Mouse (Mus musculus) retina, postnatal 1 day (tissue): Measurements from ENCODE around the gene Cd4.

ENCODE experiments used
- DNase-seq: peaks from one replicate; pipeline ENCODE4 v3.0.0-alpha.2; 2012

Gene Cd4

DNA sequence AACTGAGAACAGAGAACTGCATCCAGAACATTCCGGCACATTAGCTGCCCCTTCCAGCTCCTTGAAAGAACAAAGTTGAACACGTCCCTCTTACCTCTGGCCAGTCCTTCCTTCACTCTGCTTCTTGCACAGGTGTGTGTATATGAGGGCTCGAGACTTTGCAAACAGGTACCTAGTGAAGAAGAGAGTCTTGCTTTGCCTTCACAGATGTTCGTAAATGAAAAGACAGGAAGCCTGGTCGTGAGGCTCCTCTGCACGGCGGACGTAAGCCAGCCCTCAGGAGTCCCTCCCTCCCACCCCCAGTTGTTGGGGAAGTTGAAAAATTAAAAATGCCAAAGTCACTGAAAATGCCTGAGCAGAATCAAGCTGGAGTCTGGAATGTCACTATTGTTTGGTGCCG is at the start of gene Cd4:
Gene Cd4 (minus strand): TSS at position 236 of the 400 bp plus-strand sequence.
- no peak for DNase-seq

DNA sequence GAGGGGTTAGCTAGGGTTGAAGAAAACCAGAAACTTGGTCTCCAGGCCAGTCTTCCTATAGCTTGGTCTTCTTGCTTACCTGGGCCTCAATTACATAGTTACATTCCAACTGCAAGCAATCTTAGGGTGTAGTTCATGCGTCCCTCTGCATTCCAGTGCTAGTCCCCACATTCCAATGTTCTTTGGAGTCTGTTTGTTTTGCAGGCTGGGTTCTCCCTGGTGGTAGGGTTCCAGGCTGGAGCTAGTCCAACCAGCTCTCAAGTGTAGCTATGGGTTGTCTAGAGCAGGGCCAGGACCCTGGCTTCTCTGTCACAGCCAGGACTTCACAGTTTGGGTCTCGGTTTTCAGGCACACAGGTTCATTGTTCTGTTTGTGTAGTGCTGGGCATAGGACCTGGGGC is 49.5 kb upstream of the Cd4 start:
- no peak for DNase-seq

DNA sequence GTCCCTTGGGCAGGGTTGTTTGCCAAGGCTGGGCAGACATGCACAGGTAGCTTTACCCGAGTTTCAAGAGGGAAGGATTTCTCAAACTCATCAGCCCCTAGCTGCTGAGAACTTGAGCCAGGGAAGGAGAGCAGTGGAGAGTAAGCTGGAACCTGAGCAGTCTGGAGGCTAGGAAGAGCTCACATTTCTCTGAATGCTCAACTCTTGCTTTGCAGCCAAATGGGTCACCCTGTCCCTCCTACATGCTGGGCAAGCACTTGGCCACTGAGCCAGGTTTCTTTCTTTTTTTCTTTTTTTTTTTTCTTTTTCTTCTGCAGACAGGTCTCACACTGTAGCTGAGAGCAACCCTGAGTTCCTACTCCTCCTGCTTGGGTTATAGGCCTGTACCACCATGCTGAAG is 48.7 kb upstream of the Cd4 start:
- DNase-seq, result no peak

DNA sequence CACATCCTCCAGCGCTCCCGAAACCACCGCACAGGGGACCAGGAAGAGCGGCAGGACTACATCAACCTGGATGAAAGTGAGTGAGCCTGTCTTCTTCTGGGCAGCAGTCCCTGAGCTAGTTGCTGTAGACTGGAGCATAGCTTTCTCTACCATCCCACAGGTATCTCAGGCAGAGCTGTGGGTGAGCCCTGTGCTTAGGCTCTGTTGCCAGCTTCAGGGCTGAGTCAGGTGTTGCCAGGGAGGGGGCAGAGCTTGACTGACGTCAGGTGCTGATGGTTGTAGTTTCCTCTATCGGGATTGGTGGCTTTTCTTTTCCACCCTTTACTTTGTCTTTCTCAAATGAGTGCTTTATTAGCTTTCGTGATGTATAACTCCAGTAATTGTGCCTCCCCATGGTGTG is 46.6 kb upstream of the Cd4 start:
- DNase-seq, result no peak

DNA sequence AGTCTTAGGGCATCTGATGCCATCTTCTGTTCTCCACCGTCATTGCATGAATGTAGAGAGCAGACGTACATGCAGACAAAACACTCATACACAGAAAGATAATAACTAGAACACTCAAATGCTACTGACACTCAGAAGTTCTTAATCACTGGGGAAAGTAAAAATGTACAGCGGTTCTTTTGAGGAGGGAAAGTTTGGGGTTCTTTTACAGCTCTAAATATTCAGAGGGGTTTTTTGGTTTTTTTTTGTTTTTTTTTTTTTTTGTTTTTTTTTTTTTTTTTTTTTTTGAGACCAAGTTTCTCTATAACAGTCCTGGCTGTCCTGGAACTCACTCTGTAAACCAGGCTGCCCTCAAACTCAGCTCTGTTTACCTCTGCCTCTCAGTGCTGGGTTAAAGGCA is 45.1 kb upstream of the Cd4 start:
- DNase-seq, result no peak

DNA sequence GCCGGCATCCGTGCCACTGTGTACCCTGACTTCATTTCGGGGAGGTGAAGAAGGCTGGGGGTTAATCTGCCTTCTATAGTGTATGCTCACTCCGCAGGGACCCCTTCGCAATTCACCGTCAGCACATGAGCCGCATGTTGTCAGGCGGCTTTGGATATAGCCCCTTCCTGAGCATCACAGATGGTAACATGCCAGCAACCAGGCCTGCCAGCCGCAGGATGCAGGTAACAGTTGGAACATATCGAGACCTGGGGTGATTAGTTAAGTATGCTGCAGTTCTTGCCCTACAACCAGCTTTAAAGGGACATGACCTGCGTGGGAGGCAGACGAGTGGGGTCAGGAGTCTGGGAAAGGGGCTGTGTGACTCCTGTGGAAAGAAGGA is 44.3 kb upstream of the Cd4 start:
- DNase-seq, result no peak

DNA sequence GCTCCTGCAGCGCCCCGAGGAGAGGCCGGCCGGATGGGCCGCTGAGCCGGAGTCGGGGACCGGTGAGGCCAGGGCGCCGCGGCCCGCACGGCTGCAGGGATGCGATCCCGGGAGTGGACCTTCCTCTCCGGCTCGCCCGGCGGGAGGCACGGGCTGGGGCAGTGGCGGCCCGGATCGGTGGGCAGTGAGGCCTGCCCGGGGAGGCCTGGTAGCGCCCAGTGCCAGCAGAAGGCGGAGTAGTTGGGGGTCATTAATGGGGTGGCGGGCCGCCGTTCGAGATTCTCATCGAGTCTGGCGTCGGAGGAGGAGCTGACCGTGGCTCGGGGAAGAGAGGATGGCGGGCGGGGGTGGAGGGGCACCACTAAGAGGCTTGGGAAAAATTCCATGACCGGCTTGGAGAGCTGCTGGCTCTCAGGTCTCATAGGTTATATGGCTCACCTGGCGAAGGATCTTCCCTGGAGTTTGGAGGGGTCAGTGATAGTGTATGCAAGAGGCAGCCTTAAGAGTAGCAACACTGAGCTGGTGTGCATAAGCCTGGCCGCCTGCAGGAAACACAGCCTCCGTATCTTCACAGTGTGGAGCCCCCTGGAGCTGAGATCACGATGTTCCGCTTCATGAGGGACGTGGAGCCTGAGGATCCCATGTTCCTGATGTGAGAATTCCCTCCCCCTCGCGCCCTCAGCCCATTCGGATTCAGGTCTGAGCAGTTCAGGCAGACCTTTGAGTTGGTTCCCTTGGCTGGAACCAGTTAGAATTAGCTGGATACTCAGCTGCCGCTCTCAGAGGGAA is 43.7 kb upstream of the Cd4 start:
- peak; percentile 68 for DNase-seq

DNA sequence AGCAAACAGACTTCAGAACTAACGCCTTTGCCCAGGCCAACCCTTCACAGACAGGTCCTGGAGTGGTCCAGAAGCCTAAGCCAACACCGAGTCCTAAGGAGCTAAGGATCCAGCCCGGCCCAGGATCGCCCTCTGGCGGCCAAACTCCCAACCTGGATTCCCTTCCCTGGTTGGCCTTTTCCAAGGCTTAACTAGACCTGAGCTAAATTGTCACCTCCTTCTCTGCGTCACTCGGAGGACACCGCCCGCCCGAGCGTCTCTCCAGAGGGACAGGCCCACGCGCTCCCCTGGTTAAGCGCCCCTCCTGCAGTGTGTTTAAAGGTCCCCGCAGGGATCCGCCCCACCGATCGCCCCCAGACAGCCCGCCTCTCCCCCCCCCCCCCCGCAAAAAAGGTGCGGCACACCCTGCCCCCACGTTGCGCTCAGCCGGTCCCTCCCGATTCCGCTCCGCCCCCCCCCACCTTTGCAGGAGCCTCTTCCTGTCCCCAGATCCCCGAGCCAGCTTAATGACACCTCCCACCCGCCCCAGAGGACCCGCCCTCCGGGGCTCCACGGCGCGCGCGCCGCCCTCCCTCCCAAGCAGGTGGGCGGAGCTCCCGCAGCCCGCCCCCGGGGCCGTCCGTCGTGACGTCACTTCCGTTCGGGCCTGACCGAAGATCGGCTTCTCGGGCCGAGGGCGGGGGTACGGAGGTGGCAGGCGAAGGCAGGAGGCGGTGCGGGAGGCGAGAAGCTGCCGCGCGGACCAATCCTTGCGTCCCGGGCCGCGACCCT is 42.9 kb upstream of the Cd4 start, which contains the start of gene Mlf2:
Gene Mlf2 (plus strand): TSS at position 633 of the 771 bp plus-strand sequence.
- DNase-seq, result peak; percentile 99

DNA sequence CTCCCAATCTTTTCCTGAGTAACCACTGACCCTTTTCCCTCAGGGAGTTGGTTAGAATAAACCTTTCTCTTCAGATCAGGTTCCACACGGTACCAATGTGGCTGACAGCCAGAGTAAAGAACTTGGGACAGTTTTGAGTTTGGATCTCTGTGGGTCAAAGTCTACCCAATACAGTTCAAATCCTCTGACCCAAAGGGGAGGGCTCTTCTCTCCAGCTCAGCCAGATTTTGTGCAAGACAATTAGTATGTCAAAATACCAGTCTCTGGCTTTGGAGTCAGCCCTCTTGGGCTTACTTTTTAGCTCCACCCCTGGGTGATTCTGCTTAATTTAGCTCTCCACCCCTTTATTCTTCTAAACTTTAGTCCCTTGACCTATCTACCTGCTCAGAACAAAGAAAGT is 42.2 kb upstream of the Cd4 start:
- DNase-seq, result no peak

DNA sequence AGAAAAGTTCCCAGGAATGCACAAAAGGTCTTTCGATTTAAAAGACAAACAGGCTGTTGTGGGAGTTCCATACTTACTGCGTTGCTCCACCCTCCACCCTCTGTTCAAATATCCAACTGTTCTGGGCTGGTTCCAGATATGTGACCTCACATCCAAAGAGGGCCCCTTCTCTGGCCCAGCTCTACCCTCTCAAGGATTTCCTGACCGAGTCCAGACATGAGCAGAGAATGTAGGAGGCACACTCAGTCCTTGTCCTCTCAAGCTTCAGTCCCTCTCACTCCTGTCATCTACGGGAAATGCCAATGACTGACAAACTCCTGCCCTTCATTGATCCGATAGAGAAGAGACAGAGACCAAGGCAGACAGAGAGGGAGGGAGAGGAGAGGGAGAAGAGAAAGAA is 37.9 kb upstream of the Cd4 start:
- no peak for DNase-seq

DNA sequence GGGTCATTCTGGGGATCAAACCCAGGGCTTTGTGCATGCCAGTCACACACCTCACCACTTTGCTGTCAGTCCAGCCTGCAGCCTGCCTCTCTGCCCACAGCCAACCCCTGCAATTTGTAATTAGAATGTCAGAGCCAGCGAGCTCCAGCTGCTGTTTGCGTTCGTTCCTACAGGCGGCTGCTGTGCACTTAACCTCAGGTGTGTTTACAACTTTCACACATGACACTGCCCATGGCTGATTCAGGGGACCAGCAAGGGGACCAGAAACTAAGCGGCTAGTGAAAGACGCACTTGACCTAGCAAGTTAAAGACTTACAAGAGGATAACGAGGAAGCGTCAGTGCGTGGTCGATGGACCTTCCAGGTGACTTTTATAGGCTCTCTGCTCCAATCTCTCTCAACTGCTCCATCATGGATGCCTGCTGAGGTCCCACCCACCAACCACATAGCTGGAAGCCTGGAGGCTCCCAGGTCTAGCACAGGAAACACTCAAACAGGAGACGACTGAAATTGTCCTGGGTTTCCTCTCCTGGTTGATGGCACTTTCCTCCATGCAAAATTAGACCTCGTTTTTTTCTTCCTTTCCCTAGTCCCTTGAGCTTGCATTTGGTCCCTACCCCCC is 37.3 kb upstream of the Cd4 start:
- no peak for DNase-seq

DNA sequence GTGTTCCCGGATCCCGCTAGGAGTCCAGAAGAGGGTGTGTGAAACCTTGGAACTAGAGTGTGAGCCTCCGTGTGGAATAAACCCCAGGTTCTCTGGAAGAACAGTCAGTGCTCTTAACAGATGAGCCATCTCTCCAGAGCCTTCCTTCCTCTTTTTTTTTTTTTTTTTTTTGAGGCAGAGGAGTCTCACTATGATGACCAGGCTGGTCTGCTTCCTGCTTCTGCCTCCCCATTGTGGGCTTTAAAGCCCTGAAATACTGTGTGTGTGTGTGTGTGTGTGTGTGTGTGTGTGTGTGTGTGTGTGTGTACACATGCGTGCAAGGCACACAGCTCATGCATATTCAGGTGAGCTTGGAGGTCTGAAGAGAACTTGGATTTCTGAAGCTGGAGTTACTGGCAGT is 33.5 kb upstream of the Cd4 start:
- no peak for DNase-seq

DNA sequence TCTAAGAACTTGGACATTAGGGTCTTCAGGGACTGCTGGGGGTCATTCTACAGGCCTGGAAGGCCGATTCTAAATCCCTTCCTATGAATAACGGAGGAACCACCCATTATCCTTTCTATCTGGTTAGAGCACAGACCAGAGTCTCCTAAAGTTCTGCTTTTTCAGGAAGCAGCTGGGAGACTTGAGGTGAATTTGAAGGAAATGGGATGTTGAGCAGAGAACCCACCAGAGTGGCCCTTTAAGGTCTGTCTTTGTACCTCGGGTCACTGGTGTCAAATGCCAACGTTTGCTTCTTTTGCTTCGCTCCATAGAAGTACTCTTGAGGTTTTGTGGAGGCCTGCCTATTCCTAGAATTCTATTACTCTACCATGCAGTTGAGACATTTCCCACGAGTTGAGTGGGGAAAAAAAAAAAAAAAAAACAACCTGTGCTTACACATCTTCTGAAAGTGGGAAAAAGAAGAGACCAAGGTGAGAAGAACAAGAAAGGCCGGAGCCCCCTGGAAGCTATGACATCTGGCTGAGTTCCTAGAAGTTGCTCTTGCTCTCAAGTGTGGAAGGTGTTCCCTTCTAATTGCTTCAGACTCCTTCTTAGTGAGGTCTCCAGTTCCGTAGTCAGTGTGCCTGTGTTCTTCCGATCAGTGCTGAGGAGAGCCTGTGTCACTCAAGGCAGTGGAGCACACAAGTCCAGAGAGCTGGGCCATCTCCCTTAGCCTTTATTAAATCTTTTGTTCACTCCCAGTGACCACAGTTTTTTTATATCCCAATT is 32.5 kb upstream of the Cd4 start:
- no peak for DNase-seq

DNA sequence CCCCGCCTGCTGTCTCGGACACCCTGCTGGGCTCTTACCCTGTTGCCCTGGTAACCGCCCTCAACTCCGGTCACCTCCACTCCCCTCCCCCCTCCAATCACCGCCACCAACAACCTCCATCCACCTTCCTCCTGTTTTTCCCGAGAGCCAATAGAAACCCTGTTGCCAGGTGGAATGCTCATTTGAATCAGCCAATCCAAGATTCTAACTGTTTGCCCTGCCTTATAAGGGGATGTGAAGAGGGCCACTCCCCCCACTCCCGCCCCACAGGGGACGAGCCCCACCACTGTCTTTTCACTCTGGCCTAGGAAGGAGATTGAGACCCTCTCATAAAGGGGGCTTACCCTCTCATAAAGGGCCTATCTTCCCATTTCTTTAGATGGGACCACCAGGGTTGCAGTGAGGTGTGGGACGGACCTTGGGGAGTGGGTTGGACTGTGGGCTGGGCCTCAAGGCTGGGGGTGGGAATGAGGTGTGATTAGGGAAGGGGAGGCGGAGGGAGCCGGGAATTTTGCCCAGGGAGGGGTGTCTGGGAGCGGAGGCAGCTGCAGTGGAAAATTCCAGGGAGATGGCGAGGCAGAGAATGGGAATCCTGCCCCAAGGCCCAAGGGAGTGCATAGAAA is 31.8 kb upstream of the Cd4 start, which contains the start of gene Ptms:
Gene Ptms (minus strand): TSS at position 409 of the 623 bp plus-strand sequence.
- DNase-seq, result peak; percentile 98

DNA sequence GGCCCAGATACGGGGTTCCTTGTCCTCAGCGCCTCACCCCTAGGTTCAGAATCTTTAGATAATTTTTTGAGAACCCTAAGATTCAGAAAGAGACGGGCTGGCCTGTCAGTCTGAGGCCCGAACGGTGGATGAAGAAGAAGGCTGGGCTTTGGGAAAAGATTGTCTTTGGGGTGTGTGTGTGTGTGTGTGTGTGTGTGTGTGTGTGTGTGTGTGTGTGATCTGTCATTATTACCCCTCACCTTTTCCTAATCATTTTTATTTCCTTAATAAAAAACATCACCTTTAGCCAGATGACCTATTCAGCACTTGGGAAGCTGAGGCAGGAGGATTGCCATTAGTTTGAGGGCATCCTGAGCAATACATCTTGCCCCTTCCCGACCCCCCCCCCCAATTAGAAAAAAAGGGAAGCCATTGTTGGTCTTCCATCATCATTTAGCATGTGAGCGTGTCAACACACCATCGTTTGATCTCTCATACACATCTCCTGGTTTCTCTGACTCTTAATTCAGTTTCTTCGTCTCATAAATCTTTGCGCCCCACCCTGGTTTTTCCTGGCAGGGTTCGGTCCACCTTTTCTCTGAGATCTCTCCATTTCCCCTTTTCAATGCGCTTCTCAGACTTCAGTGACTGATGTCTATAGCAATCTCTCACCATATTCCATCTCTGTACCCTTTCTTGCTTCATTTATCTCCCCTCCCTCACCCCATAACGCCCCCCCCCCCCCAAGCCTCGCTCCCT is 31.0 kb upstream of the Cd4 start:
- no peak for DNase-seq

DNA sequence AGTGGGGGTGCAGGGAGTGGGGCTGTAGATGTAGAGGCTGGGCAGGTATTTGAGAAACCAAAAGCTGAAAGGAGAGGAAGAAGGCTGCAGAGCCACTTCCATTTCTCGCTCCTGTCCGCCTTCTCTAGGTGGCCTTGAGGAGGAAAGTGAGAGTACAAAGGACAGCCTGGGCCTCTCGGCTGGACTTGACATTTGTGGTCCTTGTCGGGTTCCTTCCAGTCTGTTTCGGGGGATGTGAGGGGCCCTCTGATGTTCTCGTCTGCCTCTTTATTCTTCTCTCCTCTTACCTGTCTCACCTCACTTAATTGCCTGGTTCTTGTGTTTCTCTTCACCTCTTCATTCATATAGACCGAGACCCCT is 30.3 kb upstream of the Cd4 start:
- no peak for DNase-seq

DNA sequence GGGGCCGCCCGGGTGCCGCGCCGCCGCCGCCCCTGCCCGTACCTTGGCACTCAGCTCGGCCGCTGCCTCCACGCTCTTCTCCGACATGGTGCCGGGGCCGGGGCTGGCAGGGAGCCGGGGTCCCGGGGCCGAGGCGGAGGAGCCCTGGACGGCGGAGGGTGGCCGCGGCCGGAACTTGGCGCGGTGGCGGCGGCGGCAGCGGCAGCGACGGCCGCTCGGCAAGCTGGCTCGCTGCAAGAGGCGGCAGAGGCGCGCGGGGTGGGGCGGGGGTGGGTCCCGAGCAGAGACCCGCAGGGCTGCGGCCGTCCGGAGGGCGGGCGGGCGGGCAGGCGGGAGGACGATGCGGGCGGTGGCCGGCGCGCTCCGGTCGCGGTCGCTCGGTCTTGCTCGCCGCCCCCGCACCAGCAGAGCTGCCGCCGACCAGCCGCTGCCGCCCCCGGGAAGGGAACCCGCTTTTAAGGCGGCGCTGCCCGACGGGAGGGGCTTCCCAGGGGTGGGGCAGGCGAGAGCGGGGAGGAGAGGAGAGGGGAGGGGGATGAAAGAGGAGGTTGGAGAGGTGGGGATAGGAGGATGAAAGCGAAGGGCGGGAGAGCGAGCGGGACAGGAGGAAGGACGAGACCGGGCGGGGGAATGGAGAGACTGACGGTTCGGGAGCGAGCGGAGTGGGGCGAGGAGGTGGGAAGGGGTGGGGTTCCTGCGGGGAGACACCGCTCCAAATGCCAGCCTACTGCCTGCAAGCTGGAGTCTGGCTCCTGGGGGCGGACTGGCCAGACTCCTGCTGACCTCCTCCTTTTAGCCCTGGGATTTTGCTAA is 29.7 kb upstream of the Cd4 start:
- peak; percentile 97 for DNase-seq

DNA sequence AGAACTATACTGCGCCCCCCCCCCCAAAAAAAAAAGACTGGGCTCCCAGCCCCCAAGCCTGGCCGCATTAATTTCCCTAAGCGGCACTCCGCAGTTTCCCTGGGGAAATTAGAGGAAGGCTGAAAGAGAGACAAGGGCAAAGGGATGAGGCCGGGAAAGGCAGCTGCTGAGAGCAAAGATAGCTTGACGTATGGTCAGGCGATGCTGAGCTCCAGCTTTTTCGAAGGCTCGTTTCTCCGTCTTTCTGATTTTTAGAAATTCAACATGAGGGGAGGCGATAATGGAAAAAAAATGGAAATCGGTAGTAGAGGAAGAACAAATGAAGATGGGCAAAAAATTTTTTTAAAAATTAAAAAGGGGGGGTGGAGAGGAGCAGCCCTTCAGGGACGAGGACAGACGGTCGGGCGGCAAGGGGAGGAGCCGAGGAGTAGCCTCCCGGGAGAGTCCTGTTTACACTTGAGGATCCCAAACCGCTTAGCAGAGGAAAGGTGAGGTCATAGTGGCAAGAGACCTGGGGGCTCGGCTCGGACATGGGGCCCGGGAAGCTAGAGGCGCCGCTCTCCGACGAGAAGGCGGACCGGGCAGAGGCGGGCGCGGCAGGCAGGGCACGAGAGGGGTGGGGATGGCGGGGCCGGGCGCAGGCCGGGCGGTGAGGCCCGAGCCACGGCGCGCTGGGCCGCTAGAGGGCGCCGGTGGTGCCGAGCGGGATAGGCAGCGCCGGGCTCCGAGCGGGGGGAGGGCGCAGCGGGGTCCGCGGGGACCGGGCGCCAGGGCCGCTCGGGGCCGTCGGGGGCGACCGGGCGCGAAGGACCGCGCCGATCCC is 28.9 kb upstream of the Cd4 start:
- DNase-seq, result peak; percentile 89

DNA sequence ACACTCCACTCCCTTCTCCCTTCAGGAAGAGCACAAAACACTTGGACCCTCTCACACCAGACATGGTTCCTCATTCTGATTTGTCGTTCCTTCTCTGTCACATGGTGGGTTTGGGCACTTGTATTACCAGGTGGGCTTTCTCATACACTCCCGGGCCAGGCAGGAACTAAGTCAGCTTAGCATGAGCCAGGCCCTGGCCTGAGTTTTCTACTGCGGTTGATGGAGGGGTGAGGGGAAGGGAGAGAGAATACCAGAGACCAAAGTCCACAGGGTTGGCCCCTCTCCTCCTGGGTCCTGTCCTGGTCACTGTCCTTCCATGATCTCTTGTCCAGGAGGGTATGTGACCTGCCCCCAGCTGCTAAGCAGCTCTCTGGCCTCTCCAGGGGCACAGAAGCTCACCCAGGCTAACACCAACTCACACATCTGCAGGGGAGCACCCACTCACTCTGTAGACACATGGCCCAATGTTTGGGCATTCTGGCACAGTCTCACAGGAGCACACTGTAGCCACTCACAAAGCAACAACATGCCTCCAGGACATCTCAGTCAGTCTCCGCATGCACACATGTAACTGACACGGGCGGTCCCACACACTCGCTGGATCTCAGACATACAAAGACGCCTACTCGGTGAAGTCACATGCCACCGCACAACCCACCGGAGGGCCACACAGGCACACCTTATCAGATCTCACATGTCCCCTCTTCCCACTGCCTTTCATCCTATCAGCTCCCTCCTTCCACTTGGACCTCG is 28.1 kb upstream of the Cd4 start:
- DNase-seq, result peak; percentile 54
